Mouse (Mus musculus): ENCODE measurements at regions not wholly inside any gene's neighbourhood (a gene's known extent, or its start where the extent isn't known, plus 50 kb on each side); places are given as distances from the start of the nearest gene placed in this dataset.

DNA sequence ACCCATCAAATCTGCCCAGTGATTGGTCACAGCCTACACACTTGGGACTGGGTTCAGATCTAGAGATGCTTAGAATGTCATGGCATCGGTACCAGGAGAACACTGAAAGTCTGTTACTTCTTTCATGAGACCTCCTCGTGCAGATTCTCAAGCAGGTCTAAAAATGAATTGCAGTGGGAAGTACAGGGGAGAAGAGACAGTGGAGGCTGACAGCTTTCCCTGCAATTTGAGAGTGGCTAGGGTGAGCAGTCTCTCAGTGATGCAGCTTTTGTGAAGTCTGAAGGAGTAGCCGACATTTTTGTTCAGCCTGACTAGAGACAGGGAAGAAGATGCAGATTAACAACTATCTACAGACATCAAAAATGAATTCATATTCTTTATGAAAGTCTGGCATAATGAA is 112.5 kb downstream of the Fam198b start:
- H3K4me3 ChIP-seq (ENCODE audit: low read depth, low read length): no peak overlapping the region
- WGBS: 86% methylated on average over 3 of the region's 3 CpGs
- no peak overlapping the region for H3K9ac ChIP-seq (ENCODE audit: low read depth, low read length)
- H3K4me2 ChIP-seq (replicated peaks; ENCODE audit: low read depth, low read length): no peak overlapping the region
- H3K27me3 ChIP-seq (ENCODE audit: control insufficient read depth, insufficient read depth, low read length): no peaks in the 10 kb centered on the region
- ATAC-seq (ENCODE audit: low FRiP score) (no peak), DNase-seq (ENCODE audit: low spot score) (no peak)
- no peaks in the 10 kb centered on the region for H3K4me1 ChIP-seq (replicated peaks; ENCODE audit: control insufficient read depth, insufficient read depth, low read length)
- no peaks in the 10 kb centered on the region for H3K36me3 ChIP-seq (ENCODE audit: control insufficient read depth, insufficient read depth, low read length)
- H3K27ac ChIP-seq (ENCODE audit: low read depth, low read length): no peak overlapping the region
- H3K9me3 ChIP-seq (ENCODE audit: control insufficient read depth, low read length): no peaks in the 10 kb centered on the region

DNA sequence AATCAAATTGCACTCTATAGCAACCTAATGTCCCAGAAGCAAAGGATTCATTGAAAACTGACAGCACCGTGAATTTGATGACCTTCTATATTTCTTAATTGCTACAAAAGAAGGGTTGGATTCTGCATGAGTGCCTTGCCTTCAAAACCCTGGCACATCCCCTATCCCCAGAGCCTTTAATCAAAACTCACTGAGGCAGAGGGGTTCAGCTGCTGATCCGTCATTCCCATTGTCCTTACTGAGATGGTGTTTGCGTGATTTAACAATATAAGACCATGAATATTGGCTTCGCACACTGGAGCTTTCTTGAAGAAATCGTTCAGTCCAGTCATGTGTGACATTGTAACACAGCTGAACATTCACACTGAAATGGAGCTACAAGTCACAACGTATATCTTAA is 118.0 kb downstream of the Fam198b start:
- Histone ChIP-seq H3K27me3 (ENCODE audit: control insufficient read depth, insufficient read depth, low read length) (no peaks in the 10 kb centered on the region), H3K4me3 (ENCODE audit: low read depth, low read length) (no peak overlapping the region), H3K4me2 (replicated peaks; ENCODE audit: low read depth, low read length) (no peak overlapping the region), H3K27ac (ENCODE audit: low read depth, low read length) (no peak overlapping the region), H3K36me3 (ENCODE audit: control insufficient read depth, insufficient read depth, low read length) (no peaks in the 10 kb centered on the region), H3K9ac (ENCODE audit: low read depth, low read length) (no peak overlapping the region), H3K9me3 (ENCODE audit: control insufficient read depth, low read length) (no peaks in the 10 kb centered on the region), H3K4me1 (replicated peaks; ENCODE audit: control insufficient read depth, insufficient read depth, low read length) (no peaks in the 10 kb centered on the region)
- DNase-seq (ENCODE audit: low spot score) (no peak), ATAC-seq (ENCODE audit: low FRiP score) (peak; percentile 74)
- 48% methylated on average over 6 of the region's 6 CpGs for WGBS

- no peaks in the 10 kb centered on the region for H3K9me3 ChIP-seq (ENCODE audit: control insufficient read depth, low read length)
- H3K9ac ChIP-seq (ENCODE audit: low read depth, low read length): no peak overlapping the region
- H3K4me1 ChIP-seq (replicated peaks; ENCODE audit: control insufficient read depth, insufficient read depth, low read length): no peaks in the 10 kb centered on the region
- H3K4me2 ChIP-seq (replicated peaks; ENCODE audit: low read depth, low read length): no peak overlapping the region
- DNase-seq (ENCODE audit: low spot score) (no peak), ATAC-seq (ENCODE audit: low FRiP score) (no peak)
- no peaks in the 10 kb centered on the region for H3K27me3 ChIP-seq (ENCODE audit: control insufficient read depth, insufficient read depth, low read length)
- H3K27ac ChIP-seq (ENCODE audit: low read depth, low read length): no peak overlapping the region
- 57% methylated on average over 5 of the region's 5 CpGs for WGBS
- no peak overlapping the region for H3K4me3 ChIP-seq (ENCODE audit: low read depth, low read length)
- no peaks in the 10 kb centered on the region for H3K36me3 ChIP-seq (ENCODE audit: control insufficient read depth, insufficient read depth, low read length)
Observed at GRCm38 (mm10) chr3:80003300-80004090, 119.2 kb downstream of the Fam198b start.

DNA sequence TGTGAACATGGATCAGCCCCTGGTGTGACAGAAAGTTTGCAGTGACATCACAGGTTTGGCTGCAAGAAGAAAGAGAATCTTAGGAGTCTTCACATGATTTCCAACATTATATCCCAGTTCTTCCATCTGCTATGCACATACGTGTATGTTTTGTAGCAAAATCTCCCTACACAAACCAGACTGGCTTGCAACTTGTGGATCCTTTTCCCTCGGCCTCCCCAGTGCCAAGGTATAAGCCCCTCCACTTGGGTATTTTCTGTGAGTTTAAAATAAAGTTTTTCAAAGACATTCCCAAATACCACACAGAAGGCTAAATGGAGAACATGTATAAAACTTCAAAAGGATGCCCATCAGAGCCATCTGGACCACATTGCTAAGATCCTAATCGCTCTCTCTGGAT is 120.2 kb downstream of the Fam198b start:
- Histone ChIP-seq H3K9ac (ENCODE audit: low read depth, low read length) (no peak overlapping the region), H3K27ac (ENCODE audit: low read depth, low read length) (no peak overlapping the region), H3K36me3 (ENCODE audit: control insufficient read depth, insufficient read depth, low read length) (no peaks in the 10 kb centered on the region), H3K4me3 (ENCODE audit: low read depth, low read length) (no peak overlapping the region), H3K4me1 (replicated peaks; ENCODE audit: control insufficient read depth, insufficient read depth, low read length) (no peaks in the 10 kb centered on the region), H3K4me2 (replicated peaks; ENCODE audit: low read depth, low read length) (no peak overlapping the region), H3K27me3 (ENCODE audit: control insufficient read depth, insufficient read depth, low read length) (no peaks in the 10 kb centered on the region), H3K9me3 (ENCODE audit: control insufficient read depth, low read length) (no peaks in the 10 kb centered on the region)
- ATAC-seq (ENCODE audit: low FRiP score): no peak
- WGBS: 94% methylated on average over 3 of the region's 3 CpGs
- no peak for DNase-seq (ENCODE audit: low spot score)

- no peak overlapping the region for H3K4me2 ChIP-seq (replicated peaks; ENCODE audit: low read depth, low read length)
Observed at GRCm38 (mm10) chr3:80004966-80005365, 120.6 kb downstream of the Fam198b start.

GRCm38 (mm10) chr3:80005371-80005770 is 121.0 kb downstream of the Fam198b start:
- H3K27me3 ChIP-seq (ENCODE audit: control insufficient read depth, insufficient read depth, low read length): no peaks in the 10 kb centered on the region
- no peak overlapping the region for H3K27ac ChIP-seq (ENCODE audit: low read depth, low read length)
- no peaks in the 10 kb centered on the region for H3K4me1 ChIP-seq (replicated peaks; ENCODE audit: control insufficient read depth, insufficient read depth, low read length)
- no peak for ATAC-seq (ENCODE audit: low FRiP score)
- no peak overlapping the region for H3K4me2 ChIP-seq (replicated peaks; ENCODE audit: low read depth, low read length)
- H3K9me3 ChIP-seq (ENCODE audit: control insufficient read depth, low read length): no peaks in the 10 kb centered on the region
- no peaks in the 10 kb centered on the region for H3K36me3 ChIP-seq (ENCODE audit: control insufficient read depth, insufficient read depth, low read length)
- no peak overlapping the region for H3K4me3 ChIP-seq (ENCODE audit: low read depth, low read length)
- DNase-seq (ENCODE audit: low spot score): no peak
- H3K9ac ChIP-seq (ENCODE audit: low read depth, low read length): no peak overlapping the region
- WGBS: 95% methylated on average over 5 of the region's 5 CpGs

More at GRCm38 (mm10) chr3:80004966-80005365, 120.6 kb downstream of the Fam198b start:
- no peaks in the 10 kb centered on the region for H3K4me1 ChIP-seq (replicated peaks; ENCODE audit: control insufficient read depth, insufficient read depth, low read length)
- ATAC-seq (ENCODE audit: low FRiP score) (no peak), DNase-seq (ENCODE audit: low spot score) (no peak)
- H3K4me3 ChIP-seq (ENCODE audit: low read depth, low read length): no peak overlapping the region
- H3K36me3 ChIP-seq (ENCODE audit: control insufficient read depth, insufficient read depth, low read length): no peaks in the 10 kb centered on the region
- no peak overlapping the region for H3K27ac ChIP-seq (ENCODE audit: low read depth, low read length)
- no peaks in the 10 kb centered on the region for H3K9me3 ChIP-seq (ENCODE audit: control insufficient read depth, low read length)
- no peak overlapping the region for H3K9ac ChIP-seq (ENCODE audit: low read depth, low read length)
- H3K27me3 ChIP-seq (ENCODE audit: control insufficient read depth, insufficient read depth, low read length): no peaks in the 10 kb centered on the region
- WGBS: 78% methylated on average over 3 of the region's 3 CpGs

GRCm38 (mm10) chr3:80006263-80006662 is 121.9 kb downstream of the Fam198b start:
- Histone ChIP-seq H3K27me3 (ENCODE audit: control insufficient read depth, insufficient read depth, low read length) (no peaks in the 10 kb centered on the region), H3K4me1 (replicated peaks; ENCODE audit: control insufficient read depth, insufficient read depth, low read length) (no peaks in the 10 kb centered on the region), H3K9ac (ENCODE audit: low read depth, low read length) (no peak overlapping the region), H3K4me3 (ENCODE audit: low read depth, low read length) (no peak overlapping the region), H3K36me3 (ENCODE audit: control insufficient read depth, insufficient read depth, low read length) (no peaks in the 10 kb centered on the region), H3K9me3 (ENCODE audit: control insufficient read depth, low read length) (no peaks in the 10 kb centered on the region), H3K4me2 (replicated peaks; ENCODE audit: low read depth, low read length) (no peak overlapping the region), H3K27ac (ENCODE audit: low read depth, low read length) (no peak overlapping the region)
- no peak for DNase-seq (ENCODE audit: low spot score)
- WGBS: 92% methylated on average over 5 of the region's 5 CpGs
- no peak for ATAC-seq (ENCODE audit: low FRiP score)

DNA sequence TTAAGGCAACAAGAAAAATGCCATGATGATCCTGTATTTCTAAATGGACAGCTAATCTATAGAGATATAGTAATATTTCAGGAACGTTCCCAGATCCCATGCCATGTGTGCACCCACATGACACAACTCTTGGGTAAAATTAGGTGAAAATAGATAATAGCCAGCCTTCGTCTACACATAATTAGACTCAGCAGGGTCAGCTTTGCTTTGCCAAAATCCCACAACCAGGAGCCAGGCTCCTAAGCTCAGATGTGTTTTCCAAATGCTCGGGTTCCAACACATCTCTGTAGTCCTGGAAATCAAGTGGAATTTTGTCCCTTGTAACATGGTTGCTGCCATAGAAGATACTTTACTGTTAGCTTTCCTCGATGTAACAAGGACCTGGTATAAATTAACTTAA is 122.7 kb downstream of the Fam198b start:
- DNase-seq (ENCODE audit: low spot score): no peak
- Histone ChIP-seq H3K4me2 (replicated peaks; ENCODE audit: low read depth, low read length) (no peak overlapping the region), H3K4me1 (replicated peaks; ENCODE audit: control insufficient read depth, insufficient read depth, low read length) (no peaks in the 10 kb centered on the region), H3K9me3 (ENCODE audit: control insufficient read depth, low read length) (no peaks in the 10 kb centered on the region), H3K27me3 (ENCODE audit: control insufficient read depth, insufficient read depth, low read length) (no peaks in the 10 kb centered on the region), H3K4me3 (ENCODE audit: low read depth, low read length) (no peak overlapping the region), H3K36me3 (ENCODE audit: control insufficient read depth, insufficient read depth, low read length) (no peaks in the 10 kb centered on the region), H3K27ac (ENCODE audit: low read depth, low read length) (no peak overlapping the region), H3K9ac (ENCODE audit: low read depth, low read length) (no peak overlapping the region)
- no peak for ATAC-seq (ENCODE audit: low FRiP score)
- 84% methylated on average over 4 of the region's 4 CpGs for WGBS

DNA sequence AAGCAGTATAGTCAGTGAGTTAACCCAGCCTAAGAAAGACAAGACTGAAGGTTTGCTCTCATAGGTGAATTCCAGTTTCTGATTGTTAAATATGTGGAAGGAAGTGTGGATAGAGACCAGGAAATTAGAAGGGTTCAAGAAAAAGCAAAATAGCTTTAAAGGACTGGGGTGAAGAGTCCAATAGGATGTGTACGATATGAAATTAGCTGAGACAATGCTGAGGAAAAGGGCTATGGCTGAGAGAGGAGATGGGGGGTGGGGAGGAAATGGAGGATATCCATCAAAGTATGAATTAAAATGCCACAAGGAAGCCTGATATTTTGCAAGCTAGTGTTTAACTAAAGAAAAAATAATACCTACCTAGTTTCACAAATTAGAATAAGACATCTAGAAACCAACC is 124.9 kb downstream of the Fam198b start:
- H3K4me3 ChIP-seq (ENCODE audit: low read depth, low read length): no peak overlapping the region
- DNase-seq (ENCODE audit: low spot score) (no peak), ATAC-seq (ENCODE audit: low FRiP score) (no peak)
- H3K27ac ChIP-seq (ENCODE audit: low read depth, low read length): no peak overlapping the region
- H3K36me3 ChIP-seq (ENCODE audit: control insufficient read depth, insufficient read depth, low read length): no peaks in the 10 kb centered on the region
- H3K4me1 ChIP-seq (replicated peaks; ENCODE audit: control insufficient read depth, insufficient read depth, low read length): no peaks in the 10 kb centered on the region
- H3K9me3 ChIP-seq (ENCODE audit: control insufficient read depth, low read length): no peaks in the 10 kb centered on the region
- no peak overlapping the region for H3K9ac ChIP-seq (ENCODE audit: low read depth, low read length)
- no peaks in the 10 kb centered on the region for H3K27me3 ChIP-seq (ENCODE audit: control insufficient read depth, insufficient read depth, low read length)
- H3K4me2 ChIP-seq (replicated peaks; ENCODE audit: low read depth, low read length): no peak overlapping the region
- WGBS: 89% methylated on average over 1 of the region's 1 CpGs
